Mouse (Mus musculus) lung, adult 2 months (tissue): ENCODE results near the gene Flvcr1.

ENCODE experiments used
- CTCF ChIP-seq: fragments of 200-500 bp; IDR thresholded peaks from 2 replicates; pipeline ENCODE4 v1.5.1; 2011; ENCODE audit warnings: mild to moderate bottlenecking, low read length, control low read depth; ENCODE audit not compliant: insufficient read depth
- POLR2A ChIP-seq: fragments of 200-500 bp; IDR thresholded peaks from 2 replicates; pipeline ENCODE4 v1.6.1; 2011; ENCODE audit warnings: low read depth, mild to moderate bottlenecking, control low read depth, low read length, borderline replicate concordance; ENCODE audit errors: extremely low read depth

GRCm38 (mm10) chr1:190972612-190973192 is 53.3 kb downstream of the Flvcr1 start:
- TF ChIP-seq CTCF (no peak), POLR2A (no peak)
